Mouse (Mus musculus): ENCODE measurements around the gene Izumo2. TPM values are rescaled to one million over a fixed set of nuclear protein-coding genes. Genes with fewer than 3 reads are reported as not detected.
A peak's percentile ranks its signal among the peaks of the same experiment; 100 is the strongest.
"Not testable (repeated sequence)": the region's sequence is repeated elsewhere in the genome, so short reads cannot be mapped to it uniquely, and the experiment has no call there.

Izumo2 gene
- total RNA-seq, 4 experiments from 2014 or later = not detected

DNA sequence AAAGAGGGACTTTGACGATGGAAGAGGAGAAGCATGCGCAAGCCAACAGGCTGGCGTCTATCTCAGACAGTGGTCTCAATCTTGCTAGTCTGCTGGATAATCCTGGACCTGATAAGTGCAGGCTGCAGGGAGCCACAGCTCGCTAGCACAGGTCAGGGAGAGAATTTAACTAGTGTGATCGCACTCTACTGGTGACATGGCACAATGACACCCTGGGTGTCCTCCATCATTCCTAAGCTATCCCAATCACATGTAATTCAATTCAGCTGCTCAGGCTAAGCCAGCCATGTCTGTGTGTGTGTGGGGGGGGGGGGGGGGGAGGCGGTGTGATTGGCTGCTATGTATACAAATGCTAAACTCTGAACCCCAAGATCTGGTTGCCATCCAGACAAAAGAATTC lies 6.6 kb upstream of the Izumo2 start:
- no peak for DNase-seq

DNA sequence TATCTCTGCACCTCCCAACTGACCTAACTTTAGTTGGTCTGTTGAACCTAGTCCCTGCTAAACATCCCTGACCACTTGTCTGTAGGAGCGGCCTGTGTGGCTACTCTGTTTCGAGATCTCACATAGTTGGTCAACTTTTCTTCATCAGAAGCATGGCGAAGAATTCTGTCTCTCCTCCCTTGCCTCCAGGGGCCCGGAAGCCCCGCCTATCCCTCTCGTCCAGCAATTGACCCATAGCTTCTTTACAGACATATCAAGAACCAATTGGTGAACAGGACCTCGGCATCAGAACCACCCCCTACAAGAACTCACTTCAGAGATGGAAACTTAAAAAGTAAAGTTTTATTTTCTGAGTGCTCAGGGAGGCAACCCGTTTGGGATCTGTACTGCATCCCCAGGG lies 5.6 kb upstream of the Izumo2 start:
- DNase-seq = no peak

DNA sequence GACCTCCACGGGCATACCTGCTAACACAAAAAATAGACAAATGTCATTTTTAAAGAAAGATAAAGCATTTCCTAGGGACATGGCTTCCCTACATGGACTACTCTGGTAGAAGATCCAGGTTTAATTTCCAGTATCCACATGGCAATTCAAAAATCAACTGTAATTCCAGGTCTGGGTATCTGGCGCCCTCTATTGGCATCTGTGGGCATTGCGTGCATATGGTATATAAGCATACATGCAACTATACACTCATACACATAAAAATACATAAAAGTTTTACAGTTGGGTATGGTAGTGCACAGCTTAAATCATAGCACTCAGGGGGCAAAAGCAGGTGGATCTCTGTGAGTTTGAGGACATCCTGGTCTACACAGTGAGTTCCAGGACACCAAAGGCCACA lies 4.2 kb upstream of the Izumo2 start:
- DNase-seq = no peak

DNA sequence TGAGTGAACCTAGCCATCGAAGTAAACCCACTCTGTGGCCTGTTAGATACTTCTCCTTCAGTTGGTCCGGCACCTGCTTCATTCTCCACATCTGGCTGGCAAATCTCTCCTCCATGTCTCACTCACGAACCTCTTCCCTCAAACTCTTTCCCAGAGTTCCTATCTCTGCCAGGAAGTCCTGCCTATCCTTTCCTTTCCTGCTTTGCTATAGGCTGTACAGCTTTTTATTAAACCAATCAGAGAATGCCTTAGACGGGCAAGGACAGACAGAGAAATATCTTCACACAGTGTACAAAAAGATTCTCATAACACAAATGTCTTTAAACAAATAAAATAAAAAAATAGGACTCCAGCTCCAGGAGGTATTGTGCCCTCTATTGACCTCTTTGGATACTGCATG lies 3.5 kb upstream of the Izumo2 start:
- DNase-seq = no peak

DNA sequence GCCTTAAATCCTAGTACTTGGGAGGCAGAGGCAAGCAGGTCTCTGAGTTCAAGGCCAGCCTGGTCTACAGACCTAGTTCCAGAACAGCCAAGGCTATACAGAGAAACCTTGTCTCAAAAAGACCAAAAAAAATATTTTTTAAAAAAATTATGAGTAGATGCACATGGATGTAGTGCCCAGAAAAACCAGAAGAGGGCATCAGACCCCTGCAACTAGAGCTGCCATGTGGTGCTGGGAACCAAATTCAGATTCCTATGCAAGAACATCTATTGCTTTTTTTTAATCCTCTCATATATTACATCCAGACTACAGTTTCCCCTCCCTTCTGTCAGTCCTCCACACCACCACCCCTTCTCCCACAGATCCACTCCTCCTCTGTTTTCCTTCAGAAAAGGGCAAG lies 2.2 kb upstream of the Izumo2 start:
- no peak for DNase-seq

DNA sequence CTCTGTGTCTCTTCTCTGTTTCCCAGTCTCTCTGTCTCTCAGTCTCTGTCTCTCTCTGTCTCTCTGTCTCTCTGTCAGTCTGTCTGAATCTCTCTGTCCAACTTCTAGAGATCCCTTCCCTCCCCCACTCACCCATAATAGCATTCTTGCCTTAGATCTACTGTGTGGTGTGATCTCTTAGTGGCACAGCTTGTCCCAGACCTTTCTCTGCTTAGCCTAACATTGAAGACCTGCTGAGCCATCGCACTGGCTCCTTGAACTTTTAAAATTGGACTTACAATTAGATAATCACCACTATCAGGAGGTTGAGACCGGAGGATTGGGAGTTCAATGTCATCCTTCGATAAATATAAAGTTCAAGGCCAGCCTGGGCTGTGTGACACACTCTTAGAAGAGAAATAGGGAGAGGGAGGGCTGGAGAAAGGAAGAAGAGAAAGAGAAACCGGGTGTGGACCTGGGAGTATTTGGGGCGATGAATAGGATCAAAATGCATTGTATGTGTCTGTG lies 1.3 kb upstream of the Izumo2 start:
- DNase-seq = peak; percentile 51

DNA sequence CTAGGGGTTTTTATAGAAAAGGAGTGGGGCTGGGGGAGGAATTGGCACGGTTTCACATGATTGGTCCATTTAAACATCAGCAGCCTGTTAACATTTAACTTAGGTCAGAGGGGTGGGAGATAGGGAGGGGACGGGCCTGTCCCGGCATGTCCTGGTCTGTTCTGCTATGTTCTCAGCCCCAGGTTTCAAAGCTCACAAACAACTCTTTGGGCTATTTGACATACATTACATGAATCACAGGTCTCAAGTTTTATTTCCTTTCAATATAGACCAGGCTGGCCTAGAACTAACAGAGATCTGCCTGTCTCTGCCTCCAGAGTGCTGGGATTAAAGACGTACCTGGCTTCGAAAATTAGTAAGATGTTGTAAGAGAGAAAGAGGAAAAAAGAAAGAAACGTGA lies 449 bp upstream of the Izumo2 start:
- DNase-seq = not testable (repeated sequence)

DNA sequence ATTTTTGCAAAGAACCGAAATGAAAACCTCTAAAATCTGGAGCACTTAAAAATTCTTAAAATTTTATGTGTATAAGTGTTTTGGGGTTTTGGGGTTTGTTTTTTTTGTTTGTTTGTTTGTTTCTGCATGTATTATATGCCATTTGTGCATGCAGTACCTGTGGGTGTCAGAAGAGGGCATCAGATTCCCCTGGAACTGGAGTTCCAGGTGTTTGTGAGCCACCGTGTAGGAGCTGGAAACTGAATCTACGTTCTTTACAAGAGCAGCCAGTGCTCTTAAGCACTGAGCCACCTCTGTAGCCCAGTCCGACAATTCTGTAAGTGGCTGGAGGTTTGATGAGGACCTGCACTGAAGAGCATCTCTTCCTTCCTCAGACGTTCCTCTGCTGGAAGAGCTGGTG lies 1.3 kb downstream of the Izumo2 start:
- no peak for DNase-seq

DNA sequence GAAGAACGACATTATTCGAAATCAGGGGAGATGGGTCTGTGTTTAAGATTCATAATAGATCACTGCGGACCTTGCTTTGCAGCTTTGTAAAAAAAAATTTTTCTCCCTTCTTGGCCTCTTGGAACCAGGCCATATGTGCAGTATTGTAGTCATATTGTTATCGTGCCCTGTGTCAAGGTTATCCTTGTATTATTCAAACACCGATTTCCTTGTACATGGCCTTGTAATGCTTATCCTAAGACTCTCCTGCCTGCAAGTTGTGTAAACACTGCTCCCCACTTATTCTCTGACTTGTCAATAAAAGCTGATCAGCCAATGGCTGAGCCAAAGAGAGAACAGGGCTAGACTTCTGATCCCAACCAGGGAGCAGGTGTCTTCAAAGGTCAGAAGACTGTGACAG lies 13.5 kb downstream of the Izumo2 start:
- no peak for DNase-seq

DNA sequence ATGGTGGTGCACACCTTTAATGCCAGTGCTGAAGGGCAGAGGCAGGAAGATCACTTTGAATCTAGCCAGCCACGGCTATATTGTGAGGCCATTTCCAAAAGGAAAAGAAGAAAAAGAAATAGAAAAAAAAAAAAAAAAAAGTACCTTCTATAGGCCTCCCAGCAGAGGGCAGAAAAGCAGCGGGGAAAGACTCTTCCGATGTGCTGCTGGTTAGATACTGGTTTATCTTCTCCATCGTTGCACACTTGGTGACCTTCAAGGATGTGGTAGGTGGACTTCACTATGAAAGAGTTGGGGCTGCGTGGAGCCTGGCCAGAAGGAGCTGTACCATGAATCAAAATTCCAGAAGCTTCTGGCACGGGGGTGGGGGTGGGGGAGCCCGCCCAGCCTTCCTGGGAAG lies 15.8 kb downstream of the Izumo2 start:
- no peak for DNase-seq

DNA sequence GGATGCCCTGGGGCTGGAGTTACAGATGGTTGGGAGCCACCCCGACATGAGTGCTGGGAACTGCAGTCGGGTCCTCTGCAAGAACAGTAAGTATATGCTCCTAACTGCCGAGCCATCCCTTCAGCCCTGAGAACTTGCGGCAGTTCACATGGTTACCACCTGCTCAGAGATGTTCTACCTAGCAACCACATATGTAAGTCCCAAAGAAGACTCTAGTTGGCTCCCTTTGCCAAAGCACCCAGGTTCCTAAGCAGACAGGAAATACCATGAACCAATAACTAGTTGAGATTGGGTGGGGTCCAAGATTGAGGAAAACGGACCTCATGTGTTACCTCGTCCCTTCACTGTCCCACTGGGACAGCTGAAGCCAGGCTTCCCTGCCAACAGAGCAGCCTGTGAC lies 17.8 kb downstream of the Izumo2 start:
- DNase-seq = no peak

DNA sequence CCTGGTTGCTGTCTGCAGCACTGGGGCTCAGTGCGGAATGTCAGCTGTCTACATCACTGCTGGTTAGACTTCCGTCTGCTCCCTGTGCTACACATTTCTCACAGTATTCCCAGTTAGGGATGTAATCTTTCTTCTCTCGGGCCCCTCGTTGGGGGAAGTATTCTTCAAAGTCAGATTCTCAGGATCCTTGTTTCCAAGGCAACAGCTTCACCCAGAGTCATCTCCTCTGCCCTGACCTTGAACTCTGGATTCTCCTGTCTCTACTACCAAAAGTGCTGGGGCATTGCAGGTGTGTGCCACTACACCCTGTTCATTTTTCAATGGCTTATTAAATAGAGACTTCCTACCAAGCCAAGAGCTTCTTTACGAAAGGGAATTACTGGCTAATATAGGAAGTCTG lies 18.6 kb downstream of the Izumo2 start:
- no peak for DNase-seq

DNA sequence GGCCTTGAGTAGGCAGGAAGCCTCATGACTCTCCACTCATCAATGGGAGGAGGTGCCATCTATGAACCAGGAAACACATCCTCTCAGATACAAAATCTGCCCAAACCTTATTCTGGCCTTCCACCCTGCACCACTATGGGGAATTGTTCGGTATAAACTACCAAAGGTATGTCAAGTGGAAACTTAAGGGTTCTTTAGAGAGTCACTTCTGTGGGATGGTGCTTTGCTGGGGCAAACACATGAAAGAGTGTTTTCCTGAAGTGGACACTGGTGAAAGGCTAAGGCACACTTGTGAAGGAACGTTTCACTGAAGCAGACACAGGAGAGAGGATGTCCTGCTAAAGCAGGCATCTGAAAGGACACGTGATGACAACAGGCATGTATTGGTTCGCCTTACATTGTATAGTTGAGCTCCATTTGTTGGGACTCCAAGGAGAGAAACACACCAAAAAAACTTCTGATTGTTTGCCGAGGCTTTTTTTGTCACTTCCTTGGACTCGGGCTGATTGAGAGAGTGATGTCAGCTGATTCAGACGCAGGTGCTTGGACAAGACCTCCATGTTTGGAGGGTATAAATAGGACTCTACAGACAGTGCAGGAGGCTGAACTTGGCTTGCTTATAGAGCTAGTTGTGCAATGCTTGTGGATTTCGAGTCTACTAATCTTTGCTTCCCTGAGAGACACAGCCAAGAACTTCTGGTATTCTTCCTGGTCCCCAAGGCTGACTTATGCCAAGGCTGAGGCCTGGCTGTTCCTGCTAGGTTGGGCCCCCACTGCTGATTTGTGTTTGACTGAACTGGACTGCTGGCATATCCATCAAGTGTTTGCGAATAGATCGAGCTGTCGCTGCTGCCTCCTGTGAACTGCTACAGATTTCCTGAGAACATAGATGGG lies 19.8 kb downstream of the Izumo2 start:
- DNase-seq = no peak

DNA sequence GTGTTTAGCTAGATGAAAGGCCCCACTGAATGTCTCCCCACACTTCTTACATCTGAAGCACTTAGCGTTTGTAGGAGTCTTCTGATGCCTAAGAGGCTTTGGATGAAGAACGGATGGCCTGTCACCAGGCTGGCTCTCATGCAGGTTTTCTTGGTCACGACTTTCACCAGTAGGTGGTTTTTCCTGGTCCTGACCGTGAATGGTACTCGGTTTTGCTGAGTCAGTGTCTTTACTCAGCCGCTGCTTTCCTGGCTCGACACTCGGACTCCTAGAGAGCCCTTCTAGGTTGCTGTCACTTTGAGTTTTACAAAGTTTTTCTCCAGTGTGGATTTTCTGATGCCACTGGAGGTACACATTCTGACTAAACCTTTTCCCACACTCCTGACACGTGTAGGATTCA lies 25.2 kb downstream of the Izumo2 start:
- DNase-seq = no peak

DNA sequence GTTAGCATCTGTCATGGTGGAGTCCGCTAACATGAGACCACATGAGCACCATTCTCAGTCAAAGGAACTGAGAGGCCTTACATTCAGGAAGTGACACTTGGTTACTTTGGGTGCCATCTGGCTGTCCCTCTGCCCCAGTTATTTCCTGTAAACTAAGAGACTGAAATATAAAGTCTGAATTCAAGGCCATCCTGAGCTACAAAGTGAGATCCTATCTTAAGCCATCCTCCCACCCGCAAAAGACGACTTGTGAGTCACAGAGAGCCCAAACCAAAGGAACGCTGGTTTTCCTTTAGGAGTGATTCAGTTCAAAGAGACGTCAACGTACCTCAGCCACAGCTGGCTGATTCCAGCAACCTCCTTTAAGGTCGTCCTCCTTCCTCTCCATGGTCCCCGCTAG lies 32.8 kb downstream of the Izumo2 start:
- DNase-seq = no peak

DNA sequence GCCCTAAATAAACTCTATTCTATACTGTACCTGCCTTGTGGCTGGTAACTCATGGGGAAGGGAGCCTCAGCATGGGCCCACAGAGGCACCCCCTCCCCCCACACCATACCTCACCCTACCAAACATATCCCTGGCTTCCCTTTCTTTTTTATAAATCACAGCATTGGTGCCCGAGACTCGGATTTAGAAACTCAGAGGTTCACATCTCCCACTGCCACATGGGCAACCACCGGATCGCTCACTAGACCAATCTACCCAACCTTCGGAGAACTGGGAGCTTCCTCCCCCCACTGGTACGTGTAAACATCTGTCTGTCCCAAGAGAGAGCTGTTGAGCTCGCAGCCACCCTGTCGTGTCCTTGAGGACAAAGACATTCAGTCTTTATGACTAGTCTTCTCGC lies 35.7 kb downstream of the Izumo2 start:
- no peak for DNase-seq

DNA sequence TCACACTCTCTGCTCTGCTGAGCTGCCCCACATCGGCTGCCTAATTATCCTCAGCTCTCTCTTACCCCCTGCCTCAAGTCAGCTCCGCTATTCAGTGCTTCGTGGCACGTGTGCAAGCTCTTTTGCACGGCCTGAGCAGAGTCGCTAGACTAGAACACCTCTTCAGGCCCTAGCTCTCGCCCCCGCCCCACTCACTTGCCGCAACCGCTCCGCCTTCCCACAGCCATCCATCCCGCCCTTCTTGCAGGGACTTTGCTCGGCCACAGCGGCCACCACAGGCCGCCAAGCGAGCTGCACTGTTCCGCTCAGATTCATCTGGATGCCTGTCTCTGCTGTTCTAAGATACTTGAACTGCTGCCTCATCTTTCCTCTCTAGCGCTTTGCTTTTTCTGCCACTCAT lies 36.5 kb downstream of the Izumo2 start:
- DNase-seq = peak; percentile 49

DNA sequence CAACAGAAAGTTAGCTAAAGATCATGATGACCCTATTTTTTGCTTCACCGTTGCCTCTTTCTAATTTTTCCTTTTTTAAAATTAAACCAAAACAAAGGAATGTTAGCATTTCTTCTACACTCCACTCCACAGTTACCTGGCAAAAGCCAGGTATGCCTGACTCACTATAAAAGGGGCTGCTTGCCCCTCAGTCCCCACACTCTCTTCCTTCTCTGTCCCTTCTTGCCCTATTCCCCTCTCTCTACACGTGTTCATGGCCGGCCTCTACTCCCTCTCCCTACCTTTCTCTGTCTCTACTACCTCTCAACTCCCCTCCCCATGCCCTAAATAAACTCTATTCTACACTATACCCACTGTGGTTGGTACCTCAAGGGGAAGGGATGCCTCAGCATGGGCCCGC lies 38.6 kb downstream of the Izumo2 start:
- DNase-seq = no peak

DNA sequence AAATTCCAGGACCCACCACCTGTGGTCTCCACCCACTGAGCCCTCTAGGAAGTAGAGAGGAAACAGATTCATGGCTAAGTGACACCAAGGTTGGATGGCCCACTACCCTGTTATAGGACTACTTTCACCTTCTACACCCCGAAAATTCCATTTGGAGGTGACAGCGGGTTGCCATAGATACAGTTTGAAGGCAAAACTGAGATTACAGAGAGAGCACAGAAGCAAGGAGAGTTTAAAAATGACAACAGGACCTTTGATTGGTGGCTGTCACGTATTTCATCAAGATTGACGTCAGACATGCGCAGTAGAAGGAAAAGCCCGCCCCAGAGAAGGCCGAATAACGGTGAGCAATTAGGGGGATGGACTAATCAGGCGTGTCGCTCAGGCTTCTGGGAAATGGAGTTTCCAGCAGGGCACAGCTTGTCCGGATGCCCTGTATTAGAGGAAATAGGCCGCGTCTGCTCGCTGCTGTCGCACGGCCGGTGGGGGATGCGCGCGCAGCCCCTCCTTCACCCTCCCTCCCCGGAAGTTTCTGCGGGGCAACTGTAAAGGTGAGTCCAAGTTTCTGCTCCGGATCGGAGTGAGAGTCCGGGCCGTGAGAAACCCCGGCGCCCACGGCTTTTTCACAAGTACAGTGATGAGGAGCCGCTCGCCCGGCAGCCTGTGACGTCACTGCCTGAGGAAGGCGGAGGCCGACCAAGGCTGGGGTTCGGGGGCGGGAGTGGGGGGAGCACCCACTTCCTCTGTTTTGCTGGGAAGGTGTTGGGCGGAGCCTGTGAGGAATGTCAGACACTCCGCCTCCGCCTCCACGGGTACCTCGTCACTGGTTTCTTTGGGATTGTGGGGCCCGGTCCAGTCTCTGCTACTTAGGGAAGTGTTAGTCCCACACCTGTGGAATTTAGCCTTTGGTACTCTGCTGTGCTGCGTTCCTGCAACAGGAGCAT lies 39.8 kb downstream of the Izumo2 start, which contains the start of gene Vrk3:
Gene Vrk3, plus strand, starts transcription at position 313 of the 944 bp plus-strand sequence.
- DNase-seq = peak; percentile 98

DNA sequence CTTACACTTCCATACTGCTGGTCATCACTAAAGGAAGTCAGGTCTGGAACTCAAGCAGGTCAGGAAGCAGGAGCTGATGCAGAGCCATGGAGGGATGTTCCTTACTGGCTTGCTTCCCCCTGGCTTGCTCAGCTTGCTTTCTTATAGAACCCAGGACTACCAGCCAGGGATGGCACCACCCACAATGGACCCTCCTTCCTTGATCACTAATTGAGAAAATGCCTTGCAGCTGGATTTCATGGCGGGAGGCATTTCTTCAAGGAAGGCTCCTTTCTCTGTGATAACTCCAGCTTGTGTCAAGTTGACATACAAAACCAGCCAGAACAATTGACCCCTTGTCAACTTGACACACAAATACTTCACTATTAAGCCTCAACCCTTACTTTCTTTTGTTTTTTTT lies 42.4 kb downstream of the Izumo2 start, which contains the start of gene Zfp473:
Gene Zfp473, minus strand, starts transcription at position 101 of the 400 bp plus-strand sequence.
- not testable (repeated sequence) for DNase-seq

DNA sequence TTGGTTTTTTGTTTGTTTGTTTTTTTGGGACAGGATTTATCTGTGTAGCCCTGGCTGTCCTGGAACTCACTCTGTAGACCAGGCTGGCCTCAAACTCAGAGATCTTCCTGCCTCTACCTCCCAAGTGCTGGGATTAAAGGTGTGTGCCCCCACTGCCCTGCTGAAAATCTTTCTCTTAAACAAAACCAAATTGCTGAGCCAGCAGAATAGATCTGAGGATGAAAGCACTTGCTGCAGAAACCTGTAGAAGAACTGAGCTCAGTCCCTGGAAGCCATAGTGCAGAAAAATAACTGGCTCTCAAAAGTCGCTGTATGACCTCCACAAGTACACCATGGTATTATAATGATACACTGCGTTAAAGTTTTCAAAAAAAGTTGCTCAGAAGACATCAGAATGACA lies 48.6 kb downstream of the Izumo2 start:
- DNase-seq = no peak

DNA sequence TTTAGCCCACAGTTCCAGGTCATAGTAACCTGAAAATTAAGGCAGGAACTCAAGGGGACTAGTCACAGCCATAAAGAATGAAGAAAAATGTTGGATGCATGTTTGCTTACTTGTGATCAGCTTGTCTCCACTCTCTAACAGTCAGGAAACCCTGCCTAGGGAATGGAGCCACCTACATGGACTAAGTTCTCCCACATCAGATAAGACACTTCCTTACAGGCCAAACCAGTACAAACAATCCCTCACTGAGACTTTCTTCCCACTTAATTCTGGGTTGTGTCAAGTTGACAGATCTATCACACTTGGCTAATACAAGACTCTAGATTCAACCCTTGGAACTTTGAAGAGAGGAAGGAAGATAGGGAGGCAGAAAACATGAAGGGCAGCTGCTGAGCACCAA lies 51.8 kb downstream of the Izumo2 start:
- DNase-seq = no peak

DNA sequence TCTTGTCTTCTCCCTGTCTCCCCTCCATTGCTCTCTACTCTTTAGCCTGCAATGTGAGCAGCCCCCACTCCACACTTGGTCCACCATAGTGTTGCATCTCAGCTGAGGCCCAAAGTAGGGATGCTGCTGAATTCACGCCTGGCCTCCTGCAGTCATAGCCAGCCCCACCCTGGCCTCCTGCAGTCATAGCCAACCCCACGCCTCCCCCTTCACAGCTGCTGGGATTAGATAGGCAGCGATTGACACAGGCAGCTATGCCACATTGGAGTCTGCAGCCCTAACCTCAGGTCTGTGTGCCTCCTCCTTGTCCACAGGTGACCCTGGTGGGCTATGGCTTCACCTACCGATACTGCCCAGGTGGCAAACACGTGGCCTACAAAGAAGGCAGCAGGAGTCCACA lies 59.6 kb downstream of the Izumo2 start:
- no peak for DNase-seq
